Comparison of ENCODE assay signal across 9 mouse cellular contexts in genomic region chr7:140101498-140101897, GRCm38 (mm10). TPM values are rescaled to one million over a fixed set of nuclear protein-coding genes. Genes with fewer than 3 reads are reported as not detected.
DNase-seq lines count a peak whose midpoint lies in the region; ATAC-seq and TF ChIP-seq lines count a peak whose summit lies in the region.
"Had no signal": no experiment of that assay in that cellular context is flagged by ENCODE, and none has a peak within 500 bp of the region (broad histone marks: within the 10 kb centered on the region; RNA-seq: fewer than 3 reads in every experiment).

No protein-coding gene starts in this region.

- peak overlapping the region; percentile 65 for H3K4me3 ChIP-seq in heart, adult 2 months
- H3K4me3 ChIP-seq in ES-E14 (ENCODE audit: insufficient read depth in 1 of 2, low read depth in 1 of 2, low read length in 2 of 2, poor library complexity in 1 of 2, severe bottlenecking in 1 of 2) = peak overlapping the region; percentile 56 to 82
- peak overlapping the region; percentile 33; the same call in 1 of the 2 replicates for H3K4me3 ChIP-seq in forebrain, embryonic 14.5 days (ENCODE audit: low read depth, low read length)
- peak overlapping the region in 1 of 2 experiments; percentile 51; a peak in 1 of 4 replicates for H3K4me3 ChIP-seq in liver, embryonic 14.5 days (ENCODE audit: insufficient read depth in 1 of 2, low read depth in 2 of 2, low read length in 2 of 2)

- peaks cover 2% of the 10 kb centered on the region; the same call in 1 of the 2 replicates for H3K4me1 ChIP-seq in heart, adult 2 months (ENCODE audit: control insufficient read depth, insufficient read depth, low read length)
- H3K4me1 ChIP-seq in ES-E14 (ENCODE audit: control insufficient read depth in 2 of 2, insufficient read depth in 2 of 2, low read length in 2 of 2, poor library complexity in 1 of 2) = peaks cover 0 to 7% of the 10 kb centered on the region in 2 experiments; a peak in 2 of 4 replicates
- no peaks in the 10 kb centered on the region for H3K4me1 ChIP-seq in forebrain, embryonic 14.5 days (ENCODE audit: control insufficient read depth, insufficient read depth, low read length)
- peaks cover 0 to 6% of the 10 kb centered on the region in 2 experiments; a peak in 2 of 4 replicates for H3K4me1 ChIP-seq in liver, embryonic 14.5 days (replicated peaks; ENCODE audit: control insufficient read depth in 2 of 2, insufficient read depth in 2 of 2, low read length in 1 of 2)

- H3K79me2 ChIP-seq in heart, adult 2 months (replicated peaks; ENCODE audit: control insufficient read depth, insufficient read depth, low read length) = no peaks in the 10 kb centered on the region

- peak overlapping the region; percentile 68 for H3K9ac ChIP-seq in heart, adult 2 months (ENCODE audit: low read depth, low read length)
- peak overlapping the region; percentile 46 for H3K9ac ChIP-seq in ES-E14 (ENCODE audit: insufficient read depth, low read depth, low read length, poor library complexity, severe bottlenecking)
- H3K9ac ChIP-seq in forebrain, embryonic 14.5 days (ENCODE audit: low read length) = peak overlapping the region; percentile 55; the same call in 1 of the 2 replicates
- no peak overlapping the region for H3K9ac ChIP-seq in liver, embryonic 14.5 days (replicated peaks)

- no peaks in the 10 kb centered on the region for H3K27me3 ChIP-seq in heart, adult 2 months (ENCODE audit: control insufficient read depth, insufficient read depth, low read length)
- H3K27me3 ChIP-seq in forebrain, embryonic 14.5 days (replicated peaks; ENCODE audit: control insufficient read depth, insufficient read depth, low read length) = no peaks in the 10 kb centered on the region
- H3K27me3 ChIP-seq in liver, embryonic 14.5 days (ENCODE audit: control insufficient read depth, insufficient read depth, low read length) = no peaks in the 10 kb centered on the region

- no peaks in the 10 kb centered on the region for H3K36me3 ChIP-seq in heart, adult 2 months (ENCODE audit: control insufficient read depth, insufficient read depth, low read length)
- peaks cover 2% of the 10 kb centered on the region; the same call in 1 of the 2 replicates for H3K36me3 ChIP-seq in ES-E14 (ENCODE audit: control insufficient read depth, insufficient read depth, low read length, poor library complexity, severe bottlenecking)
- peaks cover 11% of the 10 kb centered on the region for H3K36me3 ChIP-seq in forebrain, embryonic 14.5 days (ENCODE audit: control insufficient read depth, insufficient read depth, low read length)
- no peaks in the 10 kb centered on the region for H3K36me3 ChIP-seq in liver, embryonic 14.5 days (replicated peaks; ENCODE audit: control insufficient read depth, insufficient read depth, low read depth)

- DNase-seq in heart, adult 2 months = no peak
- no peak for DNase-seq in heart, adult 11 months
- no peak for DNase-seq in ES-E14 (ENCODE audit: low read depth, low spot score)
- DNase-seq in forebrain, embryonic 14.5 days (ENCODE audit: low spot score) = no peak
- DNase-seq in liver, embryonic 14.5 days (ENCODE audit: low read depth in 3 of 3, low spot score in 3 of 3) = no peak
- no peak for DNase-seq in adrenal gland, postnatal 36 days
- no peak for DNase-seq in urinary bladder, postnatal 14 days (ENCODE audit: low spot score)
- no peak for DNase-seq in spleen, postnatal 4 days (ENCODE audit: low spot score in 2 of 2)

- H3K4me2 ChIP-seq in forebrain, embryonic 14.5 days (ENCODE audit: low read length) = peak overlapping the region; percentile 63
- H3K4me2 ChIP-seq in liver, embryonic 14.5 days (ENCODE audit: low read depth) = peak overlapping the region; percentile 79

- 74% methylated on average over 10 of the region's 10 CpGs for WGBS in heart, adult 2 months
- WGBS in forebrain, embryonic 14.5 days = 71% methylated on average over 10 of the region's 10 CpGs
- WGBS in liver, embryonic 14.5 days (ENCODE audit: insufficient replicate concordance) = 66% methylated on average over 10 of the region's 10 CpGs

- no peak for ATAC-seq in forebrain, embryonic 14.5 days
- no peak for ATAC-seq in liver, embryonic 14.5 days (ENCODE audit: insufficient read depth)

- H3K9me3 ChIP-seq in ES-E14 (ENCODE audit: control insufficient read depth, insufficient read depth, low read depth, low read length) = no peaks in the 10 kb centered on the region
- no peaks in the 10 kb centered on the region for H3K9me3 ChIP-seq in forebrain, embryonic 14.5 days (replicated peaks; ENCODE audit: control insufficient read depth, low read length)
- H3K9me3 ChIP-seq in liver, embryonic 14.5 days (ENCODE audit: control insufficient read depth, low read length) = no peaks in the 10 kb centered on the region

- H3K27ac ChIP-seq in heart, adult 2 months = 0 out of 2 replicates have a peak overlapping the region, but pooled peaks have one; percentile 37
- H3K27ac ChIP-seq in ES-E14 (ENCODE audit: insufficient read depth, low read depth, low read length, poor library complexity, severe bottlenecking) = no peak overlapping the region
- H3K27ac ChIP-seq in forebrain, embryonic 14.5 days (ENCODE audit: low read depth, low read length) = no peak overlapping the region
- H3K27ac ChIP-seq in liver, embryonic 14.5 days = no peak overlapping the region

- in situ Hi-C loops in ES-E14 (cut with MboI; ENCODE audit: low sequenced_read_pairs in 2 of 2, unreplicated experiment in 2 of 2) = no loop called here

- TF ChIP-seq CTCF in heart, adult 2 months (IDR thresholded peaks at IDR 0.05) = no peak
- no peak for TF ChIP-seq CTCF in liver, embryonic 14.5 days (IDR thresholded peaks at IDR 0.05; ENCODE audit: low read depth)

- TF ChIP-seq POLR2A in heart, adult 2 months (IDR thresholded peaks at IDR 0.05; ENCODE audit: insufficient read depth, low read depth, low read length) = no peak

- no peak; the same call in 1 of the 2 replicates for TF ChIP-seq EP300 in heart, adult 2 months (IDR thresholded peaks at IDR 0.05; ENCODE audit: insufficient read depth, low read depth, low read length)
- TF ChIP-seq EP300 in liver, embryonic 14.5 days (IDR thresholded peaks at IDR 0.05; ENCODE audit: low read depth) = no peak

- intact Hi-C loops in heart, adult 2 months (cut with DNase I) = loop anchor here (1.0 kb wide), 1 partner anchor 65 kb away; the partner anchor contains the start of genes Tubgcp2 and Zfp511

TF ChIP-seq in ES-E14, 5 proteins besides CTCF, POLR2A, EP300 and RAD21:
- no peak for TF ChIP-seq CHD2 (IDR thresholded peaks at IDR 0.05; ENCODE audit: low read depth, low read length)
- no peak for TF ChIP-seq HCFC1 (IDR thresholded peaks at IDR 0.05; ENCODE audit: borderline replicate concordance, insufficient read depth, low read length)
- no peak for TF ChIP-seq ZNF384 (IDR thresholded peaks at IDR 0.05; ENCODE audit: low read depth, low read length)
- no peak for TF ChIP-seq MAFK (IDR thresholded peaks at IDR 0.05; ENCODE audit: insufficient read depth, low read depth, low read length)
- no peak for TF ChIP-seq ZC3H11A (IDR thresholded peaks at IDR 0.05; ENCODE audit: borderline replicate concordance, low read depth, low read length)
TF ChIP-seq in ES-E14: peak in this region for 0.

RNA-seq across cellular contexts. Expression of gene Fuom, which starts 0.7 kb away (rescaled TPM):
- total RNA-seq in heart, adult 2 months (2021) = 10 to 100 TPM; 71.5 to 83.4 TPM
- 101 and 120 TPM in 2 replicates for polyA plus RNA-seq in heart, adult 2 months (2012; rRNA removed)
- 6.6 and 11.9 TPM in 2 replicates for total RNA-seq in ES-E14 (2012; rRNA removed)
- 19.7 and 23.9 TPM in 2 replicates for polyA plus RNA-seq in forebrain, embryonic 14.5 days (2014; fragmentation: Nextera tagmentation; extraction: Ambion mirVana)
- 6.3 and 6.7 TPM in 2 replicates for polyA plus RNA-seq in liver, embryonic 14.5 days (2012; rRNA removed)
- 7.7 and 9.2 TPM in 2 replicates for polyA plus RNA-seq in liver, embryonic 14.5 days (2014; fragmentation: Nextera tagmentation; extraction: Ambion mirVana)
- 10 to 100 TPM; 45.3 to 68.5 TPM for total RNA-seq in adrenal gland, postnatal 36 days (2021)

RNA-seq across cellular contexts. Expression of gene Prap1, which starts 8.3 kb away (rescaled TPM):
- not detected for total RNA-seq in heart, adult 2 months (2021)
- 0.27 TPM in 1 of 2 replicates, not detected in the other for polyA plus RNA-seq in heart, adult 2 months (2012; rRNA removed)
- 0.49 TPM in 1 of 2 replicates, not detected in the other for total RNA-seq in ES-E14 (2012; rRNA removed)
- polyA plus RNA-seq in forebrain, embryonic 14.5 days (2014; fragmentation: Nextera tagmentation; extraction: Ambion mirVana) = not detected in 2 replicates
- 0.87 TPM in 1 of 2 replicates, not detected in the other for polyA plus RNA-seq in liver, embryonic 14.5 days (2012; rRNA removed)
- not detected in 2 replicates for polyA plus RNA-seq in liver, embryonic 14.5 days (2014; fragmentation: Nextera tagmentation; extraction: Ambion mirVana)
- total RNA-seq in adrenal gland, postnatal 36 days (2021) = not detected
- total RNA-seq: left cerebral cortex, postnatal 36 days had no signal

RNA-seq across cellular contexts. Expression of gene Paox, which starts 14.1 kb away (rescaled TPM):
- 1 to 10 TPM; 3.0 to 3.4 TPM for total RNA-seq in heart, adult 2 months (2021)
- polyA plus RNA-seq in heart, adult 2 months (2012; rRNA removed) = 5.2 TPM in 2 replicates
- 9.1 and 15.5 TPM in 2 replicates for total RNA-seq in ES-E14 (2012; rRNA removed)
- polyA plus RNA-seq in forebrain, embryonic 14.5 days (2014; fragmentation: Nextera tagmentation; extraction: Ambion mirVana) = 7.2 and 8.8 TPM in 2 replicates
- polyA plus RNA-seq in liver, embryonic 14.5 days (2012; rRNA removed) = 4.2 and 5.4 TPM in 2 replicates
- 10.4 and 10.5 TPM in 2 replicates for polyA plus RNA-seq in liver, embryonic 14.5 days (2014; fragmentation: Nextera tagmentation; extraction: Ambion mirVana)
- 10 to 100 TPM; 13.0 to 26.1 TPM for total RNA-seq in adrenal gland, postnatal 36 days (2021)

RNA-seq across cellular contexts. Expression of gene Echs1, which starts 14.8 kb away (rescaled TPM):
- 100 to 1,000 TPM; 438 to 535 TPM for total RNA-seq in heart, adult 2 months (2021)
- 473 and 490 TPM in 2 replicates for polyA plus RNA-seq in heart, adult 2 months (2012; rRNA removed)
- 47.0 and 58.3 TPM in 2 replicates for total RNA-seq in ES-E14 (2012; rRNA removed)
- 138 and 154 TPM in 2 replicates for polyA plus RNA-seq in forebrain, embryonic 14.5 days (2014; fragmentation: Nextera tagmentation; extraction: Ambion mirVana)
- polyA plus RNA-seq in liver, embryonic 14.5 days (2012; rRNA removed) = 36.5 and 45.7 TPM in 2 replicates
- 97.2 and 99.0 TPM in 2 replicates for polyA plus RNA-seq in liver, embryonic 14.5 days (2014; fragmentation: Nextera tagmentation; extraction: Ambion mirVana)
- 100 to 1,000 TPM; 356 to 530 TPM for total RNA-seq in adrenal gland, postnatal 36 days (2021)

RNA-seq across cellular contexts. Expression of gene Caly, which starts 19.1 kb away (rescaled TPM):
- under 1 TPM in 1 of 2 experiments, not detected in 1; 0.23 TPM for total RNA-seq in heart, adult 2 months (2021)
- polyA plus RNA-seq in heart, adult 2 months (2012; rRNA removed) = 0.10 and 0.53 TPM in 2 replicates
- 0.26 TPM in 1 of 2 replicates, not detected in the other for total RNA-seq in ES-E14 (2012; rRNA removed)
- 114 and 141 TPM in 2 replicates for polyA plus RNA-seq in forebrain, embryonic 14.5 days (2014; fragmentation: Nextera tagmentation; extraction: Ambion mirVana)
- 0.19 TPM in 1 of 2 replicates, not detected in the other for polyA plus RNA-seq in liver, embryonic 14.5 days (2012; rRNA removed)
- not detected in 2 replicates for polyA plus RNA-seq in liver, embryonic 14.5 days (2014; fragmentation: Nextera tagmentation; extraction: Ambion mirVana)
- total RNA-seq in adrenal gland, postnatal 36 days (2021) = 1 to 10 TPM; 4.6 to 6.1 TPM
